Mouse (Mus musculus): ENCODE results near the gene Osbpl11.

DNA sequence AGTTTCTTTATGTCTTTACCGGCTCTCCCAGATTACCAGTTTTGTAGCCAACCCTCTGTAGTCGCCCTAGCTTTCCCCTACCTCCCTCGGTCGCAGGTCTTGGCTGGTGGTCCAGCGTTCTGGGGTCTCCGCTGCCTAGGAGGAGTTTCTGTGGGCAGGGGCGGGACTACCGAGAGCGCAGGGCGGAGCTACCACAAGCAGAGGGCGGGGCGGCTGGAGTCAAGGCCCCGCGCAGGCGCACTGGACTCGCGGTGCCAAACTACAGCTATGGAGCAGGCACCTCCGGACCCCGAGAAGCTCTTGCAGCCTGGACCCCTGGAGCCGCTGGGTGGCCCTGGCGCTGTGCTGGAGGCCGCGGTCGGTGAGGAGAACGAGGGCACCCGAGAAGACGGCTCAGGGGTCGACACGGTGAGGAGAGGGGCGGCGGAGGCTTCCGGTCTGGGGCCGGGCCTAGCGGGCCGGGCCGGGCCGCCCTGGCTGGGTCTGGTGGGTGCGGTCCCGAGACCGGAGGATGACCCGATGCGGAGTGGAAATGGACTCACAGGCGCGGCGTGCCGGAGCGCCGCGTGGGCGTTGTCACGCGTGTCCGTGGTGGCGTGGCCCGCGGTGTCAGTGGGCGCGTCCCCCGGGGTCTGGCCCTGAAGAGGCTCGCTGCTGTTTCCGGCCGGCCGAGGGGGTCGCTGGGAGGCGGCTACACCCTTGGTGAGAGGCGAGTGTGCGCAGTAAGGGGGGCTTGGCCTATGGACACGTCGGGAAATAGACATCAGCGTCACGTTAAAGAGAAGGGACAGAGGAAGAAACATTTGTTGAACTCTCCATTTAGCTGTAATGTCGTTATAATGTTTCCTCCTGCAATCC is 66.6 kb downstream of the Osbpl11 start, which contains the start of gene Snx4:
- TF ChIP-seq POLR2A (IDR thresholded peaks at IDR 0.05; ENCODE audit: low read depth, low read length) (no peak), CTCF (conservative IDR thresholded peaks at IDR 0.05; ENCODE audit: insufficient read depth, insufficient read length, low read depth, low read length) (no peak)
